Mouse (Mus musculus) G1E (cell line): ENCODE data around the gene Atp2c2. TPM values are rescaled to one million over a fixed set of nuclear protein-coding genes. Genes with fewer than 3 reads are reported as not detected.

Source experiments
- ATAC-seq: 2 replicates; pipeline ENCODE4 v1.8.0; 2016; ENCODE audit warnings: mild to moderate bottlenecking; ENCODE audit not compliant: insufficient number of reproducible peaks, poor library complexity, low FRiP score, severe bottlenecking; ENCODE audit errors: extremely low read depth
- DNase-seq: peaks from one replicate; pipeline ENCODE4 v3.0.0; 2012; ENCODE audit warnings: low spot score
- H3K27me3 ChIP-seq: 2 replicates; pipeline ENCODE4 v1.6.1; 2012; ENCODE audit warnings: mild to moderate bottlenecking, low read length, inconsistent platforms; ENCODE audit not compliant: insufficient read depth
- H3K36me3 ChIP-seq: replicated peaks from 2 replicates; pipeline ENCODE3; 2012; ENCODE audit warnings: mild to moderate bottlenecking, inconsistent platforms
- H3K4me1 ChIP-seq: 2 replicates; pipeline ENCODE4 v1.6.1; 2012; ENCODE audit warnings: low read depth, low read length, inconsistent platforms, mixed read lengths; ENCODE audit not compliant: insufficient read depth
- H3K4me3 ChIP-seq: 2 replicates; pipeline ENCODE4 v1.5.1; 2012; ENCODE audit warnings: low read depth, mild to moderate bottlenecking, inconsistent platforms, low read length, moderate library complexity, mixed read lengths
- H3K9me3 ChIP-seq: replicated peaks from 2 replicates; pipeline ENCODE4 v1.6.1; 2012; ENCODE audit warnings: inconsistent platforms
- CTCF ChIP-seq: IDR thresholded peaks from 2 replicates; pipeline ENCODE4 v1.5.1; 2012; ENCODE audit warnings: low read depth, low read length, inconsistent platforms, mixed read lengths
- GATA1 ChIP-seq: IDR thresholded peaks from 2 replicates; pipeline ENCODE4 v1.6.1; 2012; ENCODE audit warnings: borderline replicate concordance, low read length, inconsistent platforms, mixed read lengths
- GATA2 ChIP-seq: IDR thresholded peaks from 2 replicates; pipeline ENCODE4 v1.6.1; 2012; ENCODE audit warnings: low read depth, low read length, inconsistent platforms, borderline replicate concordance
- POLR2AphosphoS5 ChIP-seq: IDR thresholded peaks from 2 replicates; pipeline ENCODE4 v1.6.1; 2012; ENCODE audit warnings: low read depth, low read length, inconsistent platforms; ENCODE audit not compliant: insufficient replicate concordance
- TAL1 ChIP-seq: conservative IDR thresholded peaks from 2 replicates; pipeline ENCODE4 v1.6.1; 2012; ENCODE audit warnings: low read depth, low read length, inconsistent platforms, mixed read lengths
- polyA plus RNA-seq: library from polyadenylated mRNA; stranded (reverse); fragments of >175 nt; gene quantifications from 2 replicates; pipeline ENCODE4 v1.2.3, GENCODE M21; 2012
- total RNA-seq, 2 experiments: library from RNA; stranded (forward) in 1 of 2; stranded (reverse) in 1 of 2; fragments of 200-1000 nt in 1 of 2; fragments of >200 nt in 1 of 2; fragmentation: Nextera tagmentation in 1 of 2; gene quantifications; 2 replicates each; pipeline ENCODE4 v1.2.3; 2014 to 2017

The Atp2c2 gene
- total and polyA plus RNA-seq, 3 experiments = not detected

DNA sequence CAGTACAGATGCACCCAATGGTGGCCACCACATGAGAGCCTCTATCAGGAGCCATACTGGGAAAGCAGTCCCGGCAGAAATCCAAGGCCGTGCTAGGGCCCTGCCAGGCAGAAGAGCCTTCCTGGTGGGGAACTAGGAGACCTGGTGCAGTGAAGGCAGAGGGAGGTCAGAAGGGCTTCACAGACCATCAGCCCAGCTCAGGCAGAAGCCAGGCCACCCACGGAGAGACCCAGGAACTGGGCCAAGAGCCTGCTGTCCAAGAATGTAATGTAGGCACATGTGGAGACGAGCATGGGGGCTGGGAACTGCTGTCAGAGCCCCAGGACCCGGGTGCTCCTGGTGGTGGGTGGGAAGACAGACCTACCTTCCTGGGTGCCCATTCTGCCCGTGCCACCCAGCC is 34.5 kb upstream of the Atp2c2 start:
- Histone ChIP-seq H3K9me3 (no peaks in the 10 kb centered on the region), H3K4me1 (no peaks in the 10 kb centered on the region), H3K4me3 (no peak overlapping the region), H3K27me3 (peaks cover 28% of the 10 kb centered on the region), H3K36me3 (no peaks in the 10 kb centered on the region)
- no peak for TF ChIP-seq TAL1
- TF ChIP-seq POLR2AphosphoS5 = no peak
- TF ChIP-seq GATA2 = no peak
- TF ChIP-seq CTCF = no peak
- no peak for TF ChIP-seq GATA1
- ATAC-seq (no peak), DNase-seq (no peak)

DNA sequence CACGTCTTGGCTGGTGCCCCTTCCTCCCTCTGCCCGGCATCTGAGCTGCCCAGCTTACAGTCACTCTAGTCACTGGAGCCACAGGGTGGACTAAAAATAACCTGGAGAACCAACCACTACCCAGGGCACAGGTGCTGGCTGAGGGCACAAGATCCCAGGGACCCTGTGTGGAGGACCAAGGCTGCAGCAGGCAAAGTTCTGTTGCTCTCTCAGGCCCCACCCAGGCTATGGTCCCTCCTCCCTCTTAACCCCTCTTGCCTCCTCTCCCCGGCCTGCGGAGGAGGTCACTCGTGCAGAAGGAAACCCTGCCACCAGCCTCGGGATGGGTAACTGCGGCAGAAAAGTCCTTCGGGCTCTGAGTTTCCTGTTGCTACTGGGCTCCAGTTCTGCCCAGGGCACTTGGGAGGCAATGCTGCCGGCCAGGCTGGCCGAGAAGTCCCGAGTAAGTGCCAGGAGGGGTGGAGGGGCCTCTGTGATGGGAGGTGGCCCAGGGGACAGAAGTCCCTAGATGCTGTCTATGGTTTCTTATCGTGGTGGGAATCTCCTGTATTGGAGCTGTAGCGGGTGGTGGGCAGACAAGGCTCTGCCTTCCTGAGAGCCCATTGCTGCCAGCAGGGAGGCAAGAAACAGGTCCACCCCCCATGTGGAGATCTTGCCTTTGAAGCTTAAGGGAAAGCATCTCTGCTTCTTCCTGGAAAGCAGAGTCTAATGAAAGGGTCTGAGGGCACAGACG is 33.4 kb upstream of the Atp2c2 start, which contains the start of gene Wfdc1:
TSS of gene Wfdc1 (plus strand) at position 147 of the 733 bp plus-strand sequence.
- TF ChIP-seq TAL1 = no peak
- TF ChIP-seq GATA2 = no peak
- TF ChIP-seq GATA1 = no peak
- TF ChIP-seq POLR2AphosphoS5 = no peak
- TF ChIP-seq CTCF = no peak
- Histone ChIP-seq H3K4me1 (no peaks in the 10 kb centered on the region), H3K27me3 (peaks cover 27% of the 10 kb centered on the region), H3K36me3 (no peaks in the 10 kb centered on the region), H3K4me3 (no peak within 1 kb of the TSS), H3K9me3 (no peaks in the 10 kb centered on the region)
- no peak for DNase-seq
- ATAC-seq = no peak

DNA sequence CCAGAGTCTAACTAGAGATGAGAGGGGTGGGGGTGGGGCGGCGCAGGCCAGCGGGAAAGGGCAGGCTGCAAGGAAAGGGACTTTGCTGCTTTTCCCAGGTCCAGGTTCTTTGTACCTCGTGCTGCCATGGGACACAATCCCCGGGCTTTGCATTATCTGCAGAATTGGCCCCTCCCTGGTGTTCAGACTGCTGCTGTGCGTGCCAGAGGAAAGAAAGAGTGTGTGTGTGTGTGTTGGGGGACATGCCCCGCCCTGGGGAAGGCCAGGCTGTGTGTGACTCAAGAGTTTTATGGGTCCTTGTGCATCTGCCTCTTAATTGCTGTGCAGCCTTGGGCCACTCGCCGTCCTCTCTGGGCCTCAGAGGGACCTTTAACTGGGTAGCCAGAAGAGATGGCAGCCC is 31.4 kb upstream of the Atp2c2 start:
- Histone ChIP-seq H3K9me3 (no peaks in the 10 kb centered on the region), H3K27me3 (peaks cover 25% of the 10 kb centered on the region)
- ATAC-seq = no peak

DNA sequence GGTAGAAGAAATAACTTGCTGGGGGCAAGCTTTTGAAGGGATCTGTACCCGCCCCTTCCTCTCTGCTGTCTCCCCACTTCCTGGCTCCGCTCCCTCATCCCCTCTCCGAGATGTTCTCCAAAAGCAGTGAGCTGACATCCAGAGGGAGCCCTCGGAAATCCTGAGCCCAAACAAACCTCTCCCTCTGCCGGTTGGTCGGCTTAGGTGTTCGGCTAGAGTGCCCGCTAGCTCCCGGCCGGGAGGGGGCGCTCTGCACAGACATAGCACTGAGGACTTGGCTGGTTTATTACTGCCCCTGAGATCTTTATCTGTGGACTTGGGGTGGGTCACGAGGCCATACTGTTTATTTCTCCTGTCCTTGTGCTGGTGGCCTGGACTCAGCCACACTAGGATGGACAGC is 30.5 kb upstream of the Atp2c2 start:
- no peak for ATAC-seq
- no peaks in the 10 kb centered on the region for H3K4me1 ChIP-seq

More for the DNA sequence above, 31.4 kb upstream of the Atp2c2 start:
- Histone ChIP-seq H3K4me1 (no peaks in the 10 kb centered on the region), H3K4me3 (no peak overlapping the region), H3K36me3 (no peaks in the 10 kb centered on the region)
- DNase-seq = no peak
- TF ChIP-seq CTCF (no peak), POLR2AphosphoS5 (no peak), GATA2 (no peak), GATA1 (no peak), TAL1 (no peak)

DNA sequence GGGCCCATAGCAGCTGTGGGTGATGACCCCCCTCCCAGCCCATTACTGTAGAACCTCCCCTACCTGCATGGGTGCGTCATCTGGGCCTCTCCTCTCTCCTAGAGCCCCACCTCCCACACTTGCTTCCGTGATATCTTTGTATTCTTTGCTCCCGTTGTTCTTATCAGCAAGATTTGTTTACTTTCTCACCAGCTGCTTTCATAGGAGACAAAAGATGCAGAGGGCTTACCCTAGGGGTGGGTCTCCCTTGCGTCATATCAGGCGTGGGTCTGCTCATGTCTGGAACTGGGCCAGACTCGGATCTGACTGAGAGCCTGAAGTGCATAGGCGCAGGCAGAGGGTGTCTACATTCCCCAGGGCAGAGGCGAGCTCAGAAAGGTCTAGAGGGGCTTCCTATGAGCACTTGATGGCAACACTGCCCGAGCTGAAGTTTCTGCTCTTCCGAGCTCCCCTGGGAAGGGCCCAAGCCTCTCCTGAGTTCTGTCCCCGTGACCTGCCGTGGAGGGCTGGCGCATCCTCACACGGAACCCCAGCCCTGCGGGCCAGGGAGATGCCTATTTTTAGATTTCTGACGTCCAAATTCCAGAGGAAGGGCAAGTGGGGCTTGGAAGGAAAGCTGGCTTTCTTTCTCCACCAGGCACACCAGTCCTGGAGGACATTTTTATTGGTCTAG is 29.3 kb upstream of the Atp2c2 start:
- Histone ChIP-seq H3K9me3 (no peaks in the 10 kb centered on the region), H3K4me3 (no peak overlapping the region), H3K36me3 (no peaks in the 10 kb centered on the region), H3K27me3 (peaks cover 21% of the 10 kb centered on the region; the same call in 1 of the 2 replicates), H3K4me1 (no peaks in the 10 kb centered on the region)
- TF ChIP-seq GATA1 = no peak
- no peak for TF ChIP-seq TAL1
- TF ChIP-seq CTCF = no peak
- TF ChIP-seq POLR2AphosphoS5 = no peak
- no peak for TF ChIP-seq GATA2
- ATAC-seq = no peak
- no peak for DNase-seq

More for the DNA sequence above, 30.5 kb upstream of the Atp2c2 start:
- TF ChIP-seq TAL1 (no peak), CTCF (peak; percentile 45)
- no peak for DNase-seq
- Histone ChIP-seq H3K27me3 (peaks cover 24% of the 10 kb centered on the region), H3K36me3 (no peaks in the 10 kb centered on the region), H3K9me3 (no peaks in the 10 kb centered on the region), H3K4me3 (no peak overlapping the region)

DNA sequence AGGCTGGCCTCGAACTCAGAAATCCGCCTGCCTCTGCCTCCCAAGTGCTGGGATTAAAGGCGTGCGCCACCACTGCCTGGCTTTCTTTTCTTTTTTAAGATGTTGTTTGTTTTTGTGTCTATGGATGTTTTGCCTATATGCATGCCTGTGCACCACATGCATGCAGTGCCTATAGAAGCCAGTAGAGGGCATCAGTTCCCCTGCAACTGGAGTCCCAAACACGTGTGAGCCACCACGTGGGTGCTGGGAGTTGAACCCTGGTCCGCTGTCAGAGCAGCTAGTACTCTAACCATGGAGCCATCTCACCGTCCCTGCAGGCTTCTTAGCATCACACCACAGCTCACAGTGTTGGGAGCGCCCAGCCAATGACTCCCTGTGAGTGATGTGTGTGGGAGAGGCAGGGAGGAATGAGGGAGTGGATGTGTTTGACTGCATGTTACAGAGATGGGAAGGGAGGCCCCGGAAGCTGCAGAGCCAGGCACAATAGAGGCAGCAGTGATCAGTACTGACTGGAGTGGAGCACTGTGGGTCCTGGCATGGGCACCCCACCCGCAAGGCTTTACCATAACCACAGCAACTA is 25.7 kb upstream of the Atp2c2 start:
- peaks cover 3% of the 10 kb centered on the region for H3K4me1 ChIP-seq
- TF ChIP-seq CTCF = 0 out of 2 replicates have a peak, but pooled peaks have one; percentile 3
- TF ChIP-seq GATA1 = no peak
- DNase-seq (no peak), ATAC-seq (no peak)
- H3K4me3 ChIP-seq = no peak overlapping the region
- H3K27me3 ChIP-seq = peaks cover 6% of the 10 kb centered on the region; the same call in 1 of the 2 replicates
- no peaks in the 10 kb centered on the region for H3K9me3 ChIP-seq
- H3K36me3 ChIP-seq = no peaks in the 10 kb centered on the region
